Mouse (Mus musculus): ENCODE data around the gene Pram1.
"Not testable (repeated sequence)": the region's sequence is repeated elsewhere in the genome, so short reads cannot be mapped to it uniquely, and the experiment has no call there.

Gene Pram1

GRCm38 (mm10) chr17:33637516-33638276 is at the start of gene Pram1:
Gene Pram1 (plus strand): TSS chr17:33638056.
- peak in 1 of 2 experiments; percentile 15 for DNase-seq

- DNase-seq, result no peak
Measured at GRCm38 (mm10) chr17:33597271-33597670, 40.6 kb upstream of the Pram1 start.

- no peak for DNase-seq
Measured at GRCm38 (mm10) chr17:33598506-33598905, 39.4 kb upstream of the Pram1 start.

GRCm38 (mm10) chr17:33599836-33600475 is 37.9 kb upstream of the Pram1 start:
- DNase-seq, result no peak

- no peak for DNase-seq
Measured at GRCm38 (mm10) chr17:33600831-33601230, 37.0 kb upstream of the Pram1 start.

- no peak for DNase-seq
Measured at GRCm38 (mm10) chr17:33601947-33602346, 35.9 kb upstream of the Pram1 start.

- DNase-seq, result no peak
Measured at GRCm38 (mm10) chr17:33607273-33607672, 30.6 kb upstream of the Pram1 start.

- no peak for DNase-seq
Measured at GRCm38 (mm10) chr17:33610548-33610947, 27.3 kb upstream of the Pram1 start.

GRCm38 (mm10) chr17:33613726-33614125 is 24.1 kb upstream of the Pram1 start:
- not testable (repeated sequence) for DNase-seq

GRCm38 (mm10) chr17:33627281-33627680 is 10.6 kb upstream of the Pram1 start:
- no peak for DNase-seq

GRCm38 (mm10) chr17:33628621-33629486 is 9.0 kb upstream of the Pram1 start, which contains the start of gene Zfp414:
Gene Zfp414 (plus strand): TSS chr17:33629090.
- DNase-seq, result peak; percentile 93 to 95

GRCm38 (mm10) chr17:33629487-33630125 is 8.2 kb upstream of the Pram1 start:
- DNase-seq, result no peak

- no peak for DNase-seq
Measured at GRCm38 (mm10) chr17:33630171-33630895, 7.5 kb upstream of the Pram1 start.

GRCm38 (mm10) chr17:33631236-33631635 is 6.6 kb upstream of the Pram1 start:
- no peak for DNase-seq

- DNase-seq, result no peak
Measured at GRCm38 (mm10) chr17:33631796-33632195, 6.1 kb upstream of the Pram1 start.

GRCm38 (mm10) chr17:33637038-33637437 is 818 bp upstream of the Pram1 start:
- peak in 1 of 2 experiments; percentile 6 for DNase-seq

GRCm38 (mm10) chr17:33639743-33640142 is 1.9 kb downstream of the Pram1 start:
- DNase-seq, result no peak

- no peak for DNase-seq
Measured at GRCm38 (mm10) chr17:33644068-33644467, 6.2 kb downstream of the Pram1 start.

- DNase-seq, result no peak
Measured at GRCm38 (mm10) chr17:33645073-33645472, 7.2 kb downstream of the Pram1 start.

GRCm38 (mm10) chr17:33649781-33650475 is 12.1 kb downstream of the Pram1 start:
- DNase-seq, result no peak

GRCm38 (mm10) chr17:33666813-33667212 is 29.0 kb downstream of the Pram1 start:
- no peak for DNase-seq

Data from kidney, postnatal 36 days (tissue).